Mouse (Mus musculus) brain, adult 2 months (tissue): Measurements from ENCODE around the gene Etfb.

Source experiments
- DNase-seq: peaks from one replicate; pipeline ENCODE4 v3.0.0; 2011; ENCODE audit warnings: low read depth, low spot score

Etfb gene

DNA sequence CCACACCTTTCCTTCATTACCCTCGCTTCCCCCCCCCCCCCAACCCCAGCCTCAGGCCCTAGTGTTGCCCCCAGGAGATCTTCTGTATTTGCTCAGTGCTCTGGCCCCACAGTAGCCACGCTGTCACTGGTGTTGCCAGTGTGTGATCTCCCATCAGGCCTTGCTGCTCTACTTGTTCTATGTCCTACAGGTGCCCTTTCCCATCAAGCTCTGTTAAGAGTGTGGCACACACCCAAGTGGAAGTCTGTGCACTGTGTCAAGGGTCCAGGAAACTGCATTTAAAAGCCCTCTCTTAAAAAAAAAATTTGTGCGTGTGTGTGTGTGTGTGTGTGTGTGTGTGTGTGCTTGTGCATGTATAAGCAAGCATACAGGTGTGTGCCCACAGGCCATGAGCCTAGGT lies 4.4 kb downstream of the Etfb start:
- no peak for DNase-seq

DNA sequence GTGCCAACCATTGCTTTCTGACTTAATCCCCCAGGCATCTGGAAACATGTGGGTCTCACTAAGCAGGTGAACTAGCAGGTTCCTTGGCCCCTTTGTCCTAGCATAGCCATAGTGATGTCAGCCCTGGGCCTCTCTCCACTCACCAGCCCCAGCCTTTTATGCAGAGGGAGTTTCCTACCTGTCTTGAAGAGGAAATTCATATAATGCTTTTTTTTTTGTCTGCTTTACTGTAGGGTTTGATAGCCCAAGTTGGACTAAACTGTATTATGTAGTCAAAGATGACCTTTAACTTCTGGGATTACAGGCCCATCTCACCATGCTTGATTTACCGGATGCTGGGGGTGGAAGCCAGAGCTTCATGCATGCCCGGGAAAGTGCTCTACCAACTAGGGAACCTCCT lies 5.9 kb downstream of the Etfb start:
- no peak for DNase-seq

DNA sequence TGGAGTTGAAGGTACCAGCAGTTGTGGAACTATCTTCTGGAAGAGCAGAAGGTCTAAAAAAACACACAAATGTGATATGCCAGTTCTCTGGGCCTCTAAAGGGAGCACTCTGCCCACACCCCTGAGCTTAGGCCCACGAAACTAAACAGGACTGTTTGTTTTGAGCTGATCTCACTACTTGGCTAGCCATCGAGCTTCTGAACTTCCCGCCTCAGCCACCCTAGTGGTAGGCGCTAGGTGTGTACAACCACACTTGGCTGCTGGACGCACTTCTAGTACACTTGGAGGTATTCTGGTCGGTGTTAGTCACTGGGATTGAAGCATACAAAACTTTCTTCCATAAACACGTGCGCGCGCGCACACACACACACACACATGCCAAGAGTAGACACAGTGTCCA lies 7.8 kb downstream of the Etfb start:
- DNase-seq = no peak

DNA sequence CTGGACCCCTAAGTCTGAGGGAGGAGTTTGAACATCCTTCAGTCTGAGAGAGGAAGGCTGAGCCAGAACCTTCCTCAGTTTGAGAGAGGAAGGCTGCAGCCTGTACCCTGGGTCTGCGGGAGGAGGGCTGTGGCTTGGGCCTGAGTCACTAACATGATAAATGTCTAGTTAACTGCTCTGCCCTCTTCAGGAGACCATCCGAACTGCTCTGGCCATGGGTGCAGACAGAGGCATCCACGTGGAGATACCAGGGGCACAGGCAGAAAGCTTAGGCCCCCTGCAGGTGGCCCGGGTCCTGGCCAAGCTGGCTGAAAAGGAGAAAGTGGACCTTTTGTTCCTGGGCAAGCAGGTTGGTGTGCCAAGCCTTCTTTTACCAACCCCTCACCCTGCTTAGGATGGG lies 8.7 kb downstream of the Etfb start:
- DNase-seq = no peak

DNA sequence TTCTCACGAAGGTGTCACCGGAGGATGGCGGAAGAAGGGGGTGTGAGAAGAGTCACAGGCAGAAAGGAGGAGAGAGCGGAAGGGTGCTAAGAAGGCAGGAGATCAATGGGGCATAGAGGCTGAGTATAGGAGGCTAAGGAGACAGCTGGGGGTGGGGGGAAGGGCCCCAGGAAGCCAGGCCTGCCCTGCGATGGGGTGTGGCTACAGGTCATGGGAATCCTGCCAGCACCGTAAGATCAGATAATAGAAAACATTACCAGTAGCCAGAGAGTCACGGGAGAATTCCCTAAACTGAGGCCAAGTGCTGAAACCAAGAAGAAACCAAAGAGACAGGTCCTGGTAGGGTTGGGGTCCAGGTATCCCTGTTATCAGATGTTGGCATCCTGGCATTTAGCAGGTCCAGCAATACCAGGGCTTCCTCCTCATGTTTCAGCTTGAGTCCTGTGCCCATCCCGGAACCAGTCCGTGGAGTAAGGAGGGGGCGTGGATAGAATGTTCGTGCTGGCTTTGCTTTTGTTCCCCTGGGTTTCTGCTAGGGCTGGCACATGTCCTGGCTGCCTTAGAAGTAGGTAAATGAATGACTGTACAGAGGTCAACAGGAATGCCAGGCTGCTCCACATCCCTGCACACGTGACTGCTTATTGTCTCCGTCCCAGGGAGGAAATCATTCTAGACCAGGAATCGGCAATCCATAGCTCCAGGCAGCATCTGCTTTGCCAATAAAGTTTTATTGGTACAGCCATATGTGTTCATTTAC lies 9.9 kb downstream of the Etfb start:
- no peak for DNase-seq

DNA sequence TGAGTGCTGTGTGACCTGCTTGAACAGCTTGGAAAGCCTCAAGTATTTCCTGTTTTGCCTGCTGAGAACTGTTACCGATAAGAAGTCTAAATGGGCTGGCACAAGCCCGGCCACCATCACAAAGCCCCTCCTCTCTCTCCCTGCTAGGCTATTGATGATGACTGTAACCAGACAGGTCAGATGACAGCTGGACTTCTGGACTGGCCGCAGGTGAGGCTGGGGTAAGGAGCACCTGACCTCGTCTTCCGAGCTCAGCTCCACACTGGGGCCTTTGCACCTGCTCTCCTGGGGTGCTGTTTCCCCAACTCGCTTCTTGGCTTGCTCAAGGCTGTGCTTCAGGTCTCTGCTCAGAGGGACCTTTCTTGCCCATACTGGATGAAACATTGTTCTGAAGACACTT lies 10.5 kb downstream of the Etfb start:
- DNase-seq = no peak

DNA sequence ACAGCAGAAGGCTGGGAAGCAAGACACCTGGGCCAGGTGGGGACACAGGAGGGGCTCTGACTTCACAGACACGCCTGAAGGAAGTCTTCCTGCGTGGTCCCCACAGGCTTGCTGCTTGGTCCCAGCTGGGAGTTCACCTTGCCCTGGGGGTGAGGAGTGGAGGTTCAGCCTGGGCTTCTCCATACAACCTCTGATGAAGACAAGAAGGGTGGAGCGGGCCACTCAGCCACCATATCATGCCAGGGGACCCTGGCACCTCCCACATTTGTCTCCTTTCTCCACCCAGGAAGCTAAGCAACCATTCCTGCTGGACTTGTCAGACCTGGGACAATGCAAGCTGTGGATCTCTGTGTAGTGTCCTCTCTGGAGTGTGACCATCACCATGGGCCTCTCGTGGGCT lies 19.0 kb downstream of the Etfb start, which contains the start of gene Vsig10l:
TSS of gene Vsig10l (plus strand) at position 301 of the 400 bp plus-strand sequence.
- no peak for DNase-seq

DNA sequence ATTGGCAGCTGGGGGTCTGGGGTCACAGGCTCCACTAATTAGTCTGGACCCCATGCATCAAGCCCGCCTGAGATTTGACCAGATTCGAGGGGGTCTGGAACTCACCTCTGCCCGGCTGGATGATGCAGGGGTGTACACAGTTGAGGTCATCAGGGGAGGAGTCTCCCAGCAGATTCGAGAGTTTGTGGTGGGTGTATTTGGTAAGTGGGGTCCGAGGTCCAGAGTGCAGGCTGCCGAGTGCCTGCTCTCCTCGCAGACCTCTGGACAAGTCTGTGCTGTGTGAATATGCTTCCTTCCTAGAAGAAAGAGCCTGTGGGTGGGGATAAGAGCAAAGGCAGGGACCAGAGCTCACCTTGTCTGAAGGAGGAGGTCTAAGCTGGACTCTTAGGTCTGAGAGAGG lies 20.1 kb downstream of the Etfb start:
- no peak for DNase-seq

DNA sequence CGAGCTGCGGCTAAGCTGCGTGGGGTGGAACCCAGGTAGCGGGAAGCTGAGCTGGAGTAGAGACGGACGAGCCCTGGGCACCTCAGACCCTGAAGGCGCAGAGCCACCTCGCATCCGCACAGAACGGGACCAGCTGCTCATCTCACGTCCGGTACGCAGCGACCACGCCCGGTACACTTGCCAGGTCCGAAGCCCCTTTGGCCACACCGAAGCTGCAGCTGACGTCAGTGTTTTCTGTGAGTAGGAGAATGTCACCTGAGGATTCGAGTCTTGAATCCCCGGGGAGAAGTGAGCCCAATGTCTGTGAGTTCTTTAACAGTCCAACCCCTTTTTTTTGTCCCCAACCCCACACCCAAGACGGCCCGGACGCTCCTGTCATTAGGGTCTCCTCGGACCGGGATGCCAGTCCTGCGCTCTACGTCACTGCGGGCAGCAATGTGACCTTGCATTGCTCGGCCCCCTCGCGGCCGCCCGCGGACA lies 21.0 kb downstream of the Etfb start:
- DNase-seq = no peak

DNA sequence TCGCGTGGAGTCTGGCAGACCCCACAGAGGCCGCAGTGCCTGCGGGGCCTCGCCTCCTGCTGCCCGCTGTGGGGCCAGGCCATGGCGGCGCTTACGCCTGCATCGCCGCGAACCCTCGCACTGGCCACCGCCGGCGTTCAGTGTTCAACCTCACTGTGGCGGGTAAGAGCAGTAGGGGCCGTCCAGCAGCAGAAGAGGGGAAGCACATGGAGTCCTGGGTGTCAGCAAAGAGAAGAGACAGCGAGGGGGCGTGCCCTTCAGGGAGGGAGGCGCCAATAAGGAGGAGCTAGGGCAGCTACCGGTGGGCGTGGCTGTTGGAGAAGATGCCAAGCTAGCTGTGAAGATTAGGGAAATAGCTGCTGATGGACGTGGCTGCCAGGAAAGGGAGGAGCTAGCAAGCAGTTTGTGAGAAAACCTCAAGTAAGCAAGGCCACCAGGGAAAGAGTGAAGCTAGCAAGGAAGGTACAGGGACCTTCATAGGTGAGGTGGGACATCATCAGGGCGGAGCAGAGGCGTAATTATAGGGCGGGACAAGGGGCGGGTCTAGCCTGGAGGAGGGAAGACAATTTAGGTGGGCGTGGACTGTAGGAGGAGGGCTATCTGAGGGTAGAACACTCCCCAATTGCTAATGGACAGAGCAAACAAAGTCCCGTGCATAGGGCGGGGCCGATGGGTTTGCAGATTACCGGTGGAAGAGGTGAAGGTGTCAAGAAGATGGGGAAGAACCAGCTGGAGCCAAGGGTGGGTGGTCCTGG lies 21.6 kb downstream of the Etfb start:
- DNase-seq = peak; percentile 91

DNA sequence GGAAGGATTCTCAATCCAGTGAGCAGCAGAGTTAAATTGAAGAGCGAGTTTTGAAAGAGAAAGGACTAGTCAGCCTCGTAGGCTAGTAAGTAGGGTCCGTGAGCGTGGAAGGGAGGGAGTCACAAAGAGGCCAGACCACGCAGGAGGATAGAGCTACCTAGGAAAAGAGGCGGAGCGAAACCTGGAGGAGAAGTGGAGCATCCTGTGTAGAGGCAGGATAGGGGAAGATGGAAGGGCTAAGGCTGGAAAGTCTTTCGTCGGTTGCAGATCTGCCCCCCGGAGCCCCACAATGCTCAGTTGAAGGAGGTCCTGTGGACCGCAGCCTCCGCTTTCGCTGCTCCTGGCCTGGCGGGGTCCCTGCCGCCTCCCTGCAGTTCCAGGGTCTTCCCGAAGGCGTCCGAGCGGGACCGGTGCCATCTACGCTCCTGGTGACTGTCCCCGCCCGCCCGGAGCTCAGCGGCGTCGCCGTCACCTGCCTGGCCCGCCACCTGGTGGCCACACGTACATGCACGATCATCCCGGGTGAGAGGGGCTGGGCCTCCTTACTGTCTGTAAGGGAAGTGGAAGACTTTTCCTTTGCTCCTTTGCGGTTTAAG lies 22.3 kb downstream of the Etfb start:
- peak; percentile 86 for DNase-seq

DNA sequence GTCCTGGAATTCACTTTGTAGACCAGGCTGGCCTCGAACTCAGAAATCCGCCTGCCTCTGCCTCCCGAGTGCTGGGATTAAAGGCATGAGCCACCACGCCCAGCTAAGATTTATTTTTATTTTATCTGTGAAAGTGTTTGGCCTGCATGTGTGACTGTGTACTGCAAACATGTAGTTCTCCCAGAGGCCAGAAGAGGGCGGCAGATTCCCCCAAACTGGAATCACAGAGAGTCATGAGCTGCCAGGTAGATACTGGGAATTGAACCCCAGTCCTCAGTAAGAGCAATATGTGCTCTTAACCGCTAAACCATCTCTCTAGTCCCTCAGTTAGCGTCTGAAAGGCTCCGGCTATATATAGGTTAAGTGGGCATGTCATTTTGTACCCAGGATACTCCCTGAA lies 26.5 kb downstream of the Etfb start:
- DNase-seq = peak; percentile 59

DNA sequence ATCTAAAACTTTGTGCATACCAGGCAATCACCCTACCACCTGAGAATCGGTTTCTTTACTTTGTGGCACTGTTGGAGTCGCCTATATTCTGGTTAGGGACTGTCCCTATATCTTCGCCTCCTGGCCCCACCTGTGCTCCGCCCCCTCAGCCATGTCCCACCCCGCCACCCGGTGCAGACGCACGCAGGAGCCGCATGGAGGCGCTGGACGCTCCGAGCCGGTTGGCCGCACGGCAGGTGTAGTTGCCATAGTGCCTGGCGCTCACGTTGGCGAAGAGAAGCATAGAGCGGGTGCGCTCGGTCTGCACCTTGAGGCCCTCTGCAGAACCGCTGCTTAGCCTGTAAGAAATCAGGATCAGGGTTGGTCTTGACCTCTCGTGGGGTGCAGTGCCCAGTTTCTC lies 31.8 kb downstream of the Etfb start:
- no peak for DNase-seq

DNA sequence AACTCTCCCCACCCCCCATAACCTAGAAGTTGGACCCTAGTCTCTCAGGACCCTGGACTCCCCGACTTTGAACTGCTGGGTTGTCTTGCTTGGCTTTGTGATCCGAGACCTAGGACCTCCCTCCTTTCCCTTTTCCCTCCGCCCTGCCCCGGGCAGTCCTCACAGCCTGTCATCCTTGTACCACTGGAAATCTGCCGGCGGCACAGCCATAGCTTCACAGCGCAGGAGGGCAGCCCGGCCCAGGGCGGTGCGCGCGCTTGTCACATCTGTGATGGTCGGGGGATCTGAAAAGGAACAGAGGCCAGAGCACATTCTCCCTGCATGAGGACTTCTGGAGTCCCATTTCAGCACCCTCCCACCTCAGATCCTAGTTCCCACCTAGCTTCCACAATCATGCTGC lies 32.5 kb downstream of the Etfb start:
- no peak for DNase-seq

DNA sequence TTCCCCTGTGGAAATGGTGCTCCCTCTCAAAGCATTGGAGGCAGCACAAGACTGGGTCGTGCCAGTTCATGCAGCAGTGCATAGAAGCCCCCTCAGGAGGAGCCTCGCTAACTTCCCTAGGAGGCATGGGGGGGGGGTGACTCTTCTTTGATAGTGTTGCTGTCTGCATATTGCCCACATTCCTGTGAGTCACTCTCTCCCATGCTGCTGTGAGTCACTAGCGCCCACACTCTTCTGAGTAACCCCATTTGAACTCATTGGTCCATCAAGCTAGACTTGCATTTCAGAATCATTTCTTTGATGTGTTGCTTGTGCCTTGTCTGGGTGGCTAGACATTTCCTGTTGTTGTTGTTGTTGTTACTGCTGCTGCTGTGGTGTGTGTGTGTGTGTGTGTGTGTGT lies 37.3 kb downstream of the Etfb start:
- DNase-seq = peak; percentile 95

DNA sequence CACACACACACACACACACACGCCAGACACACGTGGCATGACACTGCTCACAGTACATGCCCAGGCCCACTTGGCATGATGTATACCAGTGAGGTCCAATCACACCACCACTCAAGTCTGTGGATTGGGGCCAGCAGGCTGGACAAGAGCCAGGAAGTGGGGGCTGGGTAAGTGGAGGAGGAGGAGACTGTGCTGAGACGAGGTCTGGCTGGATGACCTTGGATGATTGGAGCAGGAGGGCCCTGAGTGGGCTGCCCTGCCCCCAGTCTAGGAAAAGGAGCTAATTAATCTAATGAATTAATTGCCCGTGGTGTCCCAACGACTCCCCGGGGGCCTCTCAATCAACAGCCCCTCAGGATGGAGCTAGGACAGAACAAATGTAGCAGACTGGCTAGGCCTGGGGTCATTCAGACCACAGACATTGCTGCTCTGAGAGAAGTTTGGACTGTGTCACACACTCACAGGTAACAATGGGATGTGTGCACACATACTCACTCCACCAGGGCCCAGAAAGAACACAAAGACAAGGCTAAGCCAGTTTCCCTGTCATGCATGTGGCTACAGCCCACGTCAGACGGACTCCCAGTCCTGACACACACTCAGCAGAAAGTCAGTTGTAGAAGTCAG lies 38.3 kb downstream of the Etfb start:
- DNase-seq = no peak

DNA sequence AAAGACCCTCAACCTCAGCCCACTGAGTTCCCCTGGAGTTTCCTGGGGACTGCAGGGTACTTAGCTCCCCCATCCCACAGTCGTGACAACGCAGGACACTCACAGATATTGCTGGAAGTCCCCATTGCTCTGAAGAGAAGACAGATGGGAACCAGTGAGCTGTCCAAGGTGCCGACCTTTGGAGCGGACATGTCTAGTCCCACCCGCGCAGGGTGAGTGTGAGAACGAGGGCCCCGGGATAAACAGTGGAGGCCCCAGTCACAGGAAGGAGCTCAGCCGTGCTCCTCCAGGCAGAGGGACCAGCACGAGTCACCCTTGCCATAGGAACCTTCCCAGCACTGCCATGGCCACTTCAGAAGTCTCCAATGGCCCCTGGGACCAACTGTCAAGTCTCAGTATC lies 39.4 kb downstream of the Etfb start:
- DNase-seq = no peak

DNA sequence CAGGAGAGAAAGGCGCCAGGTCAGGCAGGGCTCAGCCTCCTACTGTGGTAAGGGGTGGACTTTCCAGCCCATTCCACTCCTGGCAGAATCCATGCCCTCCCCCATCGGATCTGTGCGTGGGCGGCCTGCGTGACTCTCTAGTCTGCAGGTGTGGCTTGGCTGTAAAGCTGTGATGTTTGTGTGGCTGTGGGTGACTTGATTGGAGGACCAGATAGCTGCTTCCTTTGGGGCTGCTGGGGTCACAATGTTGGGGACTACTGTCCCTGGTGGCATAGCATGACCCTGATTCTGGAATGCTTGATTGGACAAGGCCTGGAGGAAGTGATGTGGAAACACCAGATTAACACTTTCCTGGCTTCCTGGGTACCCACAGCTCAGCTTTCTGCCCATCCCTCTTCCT lies 44.8 kb downstream of the Etfb start:
- peak; percentile 83 for DNase-seq

DNA sequence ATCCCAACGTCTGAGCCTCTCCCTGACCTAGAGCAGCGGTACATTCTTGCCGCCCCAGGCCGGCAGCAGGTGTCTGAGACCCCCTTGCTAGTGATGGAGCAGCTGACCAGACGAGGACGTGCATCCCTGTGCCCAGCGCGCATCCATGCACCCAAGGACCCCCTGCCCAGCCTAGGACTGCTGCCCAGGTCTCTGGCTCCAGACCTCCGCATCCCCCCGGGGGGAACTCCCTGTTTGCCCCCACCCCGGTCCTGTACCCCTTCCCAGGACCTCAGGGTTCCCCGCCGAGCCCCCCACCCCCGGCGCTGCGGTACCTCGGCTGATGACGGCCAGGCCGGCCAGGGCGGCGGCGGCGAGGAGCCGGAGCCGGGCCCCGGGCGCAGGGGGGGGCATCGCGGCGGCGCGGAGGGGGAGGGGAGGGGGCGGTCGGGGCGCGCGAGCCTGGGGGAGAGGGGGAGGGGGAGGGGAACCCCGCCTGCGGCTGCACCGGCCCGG lies 45.8 kb downstream of the Etfb start, which contains the start of gene Iglon5:
TSS of gene Iglon5 (minus strand) at position 445 of the 495 bp plus-strand sequence.
- no peak for DNase-seq

DNA sequence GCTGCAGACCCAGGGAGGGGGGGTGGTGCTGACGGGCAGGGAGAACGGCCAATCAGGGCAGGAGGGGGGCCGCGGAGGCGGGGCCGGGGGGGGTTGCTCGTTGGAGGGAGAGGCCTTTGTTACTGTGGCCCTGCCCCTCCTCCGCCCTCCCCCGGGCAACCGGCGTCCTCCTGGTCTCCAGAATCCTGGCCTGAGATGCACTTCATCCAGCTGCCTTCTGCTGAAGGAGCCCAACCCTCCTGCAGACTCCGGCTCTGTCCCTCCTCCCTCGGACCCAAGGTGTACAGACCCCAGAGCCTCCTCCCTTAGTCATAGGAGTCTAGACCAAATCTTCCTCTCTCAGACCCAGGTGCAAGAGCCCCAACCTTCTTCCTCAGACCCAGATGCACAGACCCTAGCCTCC lies 46.3 kb downstream of the Etfb start:
- peak; percentile 93 for DNase-seq

DNA sequence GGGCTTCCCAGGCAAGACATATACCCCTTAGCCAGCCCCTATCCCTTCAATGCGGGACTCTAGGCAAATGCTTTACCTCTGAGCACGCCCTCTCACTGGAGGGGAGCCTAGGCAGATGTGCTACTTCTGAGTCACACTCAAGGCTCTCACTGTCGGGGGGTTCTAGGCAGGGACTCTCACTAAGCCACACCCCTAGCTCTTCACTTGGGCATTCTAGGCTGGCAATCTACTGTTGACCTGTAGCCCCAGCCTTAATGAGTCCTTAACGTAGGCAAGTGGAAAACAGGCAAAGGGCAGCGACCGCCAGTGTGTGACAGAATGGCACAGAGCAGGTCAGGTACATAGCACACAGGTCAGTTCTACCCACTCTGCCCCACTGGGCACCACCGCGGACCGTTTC lies 47.0 kb downstream of the Etfb start:
- no peak for DNase-seq
